Mouse (Mus musculus) colon, adult 2 months (tissue): Measurements from ENCODE around the gene Oip5. TPM values are rescaled to one million over a fixed set of nuclear protein-coding genes. Genes with fewer than 3 reads are reported as not detected.

Experiments
- polyA plus RNA-seq: library from polyadenylated mRNA; depleted of rRNA; stranded (reverse); fragments of >200 nt; gene quantifications from 2 replicates; pipeline ENCODE4 v1.2.3, GENCODE M21; 2012; rRNA removed

Oip5 gene
- polyA plus RNA-seq = 3.9 and 5.9 TPM in 2 replicates

DNA sequence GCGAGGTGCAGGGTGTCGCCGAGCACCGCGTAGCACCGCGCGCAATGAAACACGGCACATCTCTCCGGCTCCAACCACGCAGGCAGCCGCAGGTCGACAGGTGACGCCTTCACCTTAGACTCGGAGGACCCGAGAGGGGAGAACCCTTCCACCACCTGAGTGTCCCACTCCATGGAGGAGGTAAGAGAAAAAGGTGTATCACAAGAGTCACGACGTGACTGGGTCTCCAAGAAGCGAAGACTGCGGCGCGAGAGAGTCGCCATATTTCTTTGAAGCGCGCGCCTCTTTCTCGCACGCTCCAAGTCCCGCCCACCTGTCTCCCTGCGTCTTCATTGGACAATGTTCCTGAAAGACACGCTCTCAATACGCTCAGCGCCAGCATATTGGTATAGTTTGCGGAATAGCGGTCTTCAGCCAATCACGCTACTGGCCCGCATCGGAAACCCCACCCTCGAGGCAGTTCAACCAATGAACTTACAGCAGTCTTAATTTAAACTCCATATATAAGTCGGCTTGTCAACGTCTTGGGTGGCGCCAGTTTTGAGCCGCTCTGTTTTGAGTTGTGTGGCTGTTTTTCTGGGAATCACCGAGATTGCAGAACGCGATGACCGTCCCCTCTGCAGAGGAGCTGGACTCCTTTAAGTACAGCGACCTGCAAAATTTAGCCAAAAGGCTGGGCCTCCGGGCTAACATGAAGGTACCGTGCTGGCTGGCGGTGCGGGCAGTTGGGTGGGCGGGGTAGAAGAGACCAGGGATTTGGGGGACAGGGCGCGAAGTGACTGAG, at the start of gene Oip5, which contains the start of gene Nusap1:
Gene Oip5, minus strand, starts transcription at position 271 of the 784 bp plus-strand sequence.
Gene Nusap1, plus strand, starts transcription at position 100 of the 784 bp plus-strand sequence.

DNA sequence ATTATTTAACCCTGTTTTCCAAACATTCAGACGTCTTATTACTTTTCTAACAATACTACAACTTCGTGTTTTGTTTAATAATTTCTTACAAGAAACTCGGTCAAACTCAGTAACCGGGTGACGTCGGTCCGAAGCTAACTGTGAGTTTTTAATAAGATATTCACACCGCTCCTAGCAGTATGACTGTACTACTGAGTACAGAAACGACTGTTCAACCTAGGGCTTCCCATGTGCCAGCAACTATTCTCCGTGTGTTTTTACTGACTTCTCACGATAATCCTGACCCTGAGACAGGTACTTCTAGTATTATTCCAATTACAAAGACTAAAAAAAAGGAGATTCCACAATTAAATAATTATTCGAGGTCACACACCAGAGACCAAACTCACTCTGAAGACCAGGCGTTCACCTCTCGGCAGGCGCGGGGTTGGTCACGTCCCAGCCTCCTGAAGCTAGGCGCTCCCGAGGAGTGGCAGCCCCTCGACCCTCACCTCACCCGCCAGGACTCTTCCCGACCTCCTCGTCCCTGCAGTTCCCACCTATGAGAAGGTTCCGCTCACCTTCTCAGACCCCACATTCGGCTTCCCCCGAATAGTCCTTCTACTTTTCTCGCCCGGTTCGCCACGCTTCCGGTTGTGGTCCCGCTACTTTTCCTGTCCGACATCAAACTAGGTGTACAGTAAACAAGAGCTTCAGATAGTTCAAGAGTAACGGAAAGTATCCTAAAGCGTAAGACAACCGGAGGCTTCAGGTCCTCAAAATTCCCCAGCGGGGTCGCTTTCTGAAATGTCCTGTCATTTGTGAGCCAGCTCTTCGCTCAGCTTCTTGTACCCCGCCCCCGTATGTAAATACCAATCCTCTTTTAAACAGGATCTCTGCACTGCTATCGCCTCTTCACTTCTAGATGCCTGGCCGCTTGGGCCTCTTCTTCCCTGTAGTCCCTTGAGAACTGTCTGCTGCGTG, 44.2 kb upstream of the Oip5 start, which contains the start of gene Ndufaf1:
Gene Ndufaf1, minus strand, starts transcription at position 608 of the 963 bp plus-strand sequence.

Other genes starting within 250 kb of the Oip5 start
- gene Ino80, start 140.8 kb downstream of the Oip5 start, polyA plus RNA-seq = 6.0 and 6.3 TPM in 2 replicates
- gene Exd1, start 70.8 kb downstream of the Oip5 start, polyA plus RNA-seq = 0.12 and 0.81 TPM in 2 replicates
- gene Chp1, start 70.8 kb downstream of the Oip5 start, polyA plus RNA-seq = 125 and 155 TPM in 2 replicates
- 0.88 and 1.2 TPM in 2 replicates for gene Nusap1, start 171 bp downstream of the Oip5 start, polyA plus RNA-seq
- gene Ndufaf1, start 44.4 kb upstream of the Oip5 start, polyA plus RNA-seq = 1.7 TPM in 2 replicates
- 5.9 and 6.2 TPM in 2 replicates for gene Rtf1, start 56.6 kb upstream of the Oip5 start, polyA plus RNA-seq
- gene Itpka, start 123.9 kb upstream of the Oip5 start, polyA plus RNA-seq = 17.6 and 18.0 TPM in 2 replicates
- gene Ltk, start 142.0 kb upstream of the Oip5 start, polyA plus RNA-seq = 3.6 and 3.9 TPM in 2 replicates
- gene Rpap1, start 169.1 kb upstream of the Oip5 start, polyA plus RNA-seq = 25.0 and 26.3 TPM in 2 replicates
- 10.8 and 11.3 TPM in 2 replicates for gene Tyro3, start 179.3 kb upstream of the Oip5 start, polyA plus RNA-seq